Mouse (Mus musculus) lung, postnatal 0 days (tissue): ENCODE data around the gene Ccdc167. TPM values are rescaled to one million over a fixed set of nuclear protein-coding genes. Genes with fewer than 3 reads are reported as not detected.

Source experiments
- ATAC-seq: fragments of 200-750 bp; cut with Nextera tagmentation; 2 replicates; pipeline ENCODE4 v1.8.0; 2017; ENCODE audit warnings: moderate library complexity
- DNase-seq: peaks from one replicate; pipeline ENCODE4 v3.0.0-alpha.2; 2016; ENCODE audit warnings: low spot score
- H3K27ac ChIP-seq: fragments of 300-500 bp; sonication (generic); 2 replicates; pipeline ENCODE4 v1.5.1; 2014; ENCODE audit warnings: antibody characterized with exemption, mild to moderate bottlenecking, low read length, mixed read lengths
- H3K27me3 ChIP-seq: fragments of 300-500 bp; sonication (generic); replicated peaks from 2 replicates; pipeline ENCODE4 v1.6.1; 2014; ENCODE audit warnings: low read length, mixed read lengths; ENCODE audit not compliant: insufficient read depth
- H3K36me3 ChIP-seq: fragments of 300-500 bp; sonication (generic); 2 replicates; pipeline ENCODE4 v1.6.1; 2014; ENCODE audit warnings: low read length, mixed read lengths; ENCODE audit not compliant: insufficient read depth
- H3K4me1 ChIP-seq: fragments of 300-500 bp; sonication (generic); 2 replicates; pipeline ENCODE4 v1.6.1; 2014; ENCODE audit warnings: antibody characterized with exemption, low read depth, low read length, mixed read lengths; ENCODE audit not compliant: insufficient read depth
- H3K4me2 ChIP-seq: fragments of 300-500 bp; sonication (generic); replicated peaks from 2 replicates; pipeline ENCODE4 v1.6.1; 2014; ENCODE audit warnings: low read depth, mild to moderate bottlenecking, low read length, moderate library complexity, mixed read lengths
- H3K4me3 ChIP-seq: fragments of 300-500 bp; sonication (generic); 2 replicates; pipeline ENCODE4 v1.5.1; 2014; ENCODE audit warnings: low read depth, low read length
- H3K9ac ChIP-seq: fragments of 300-500 bp; sonication (generic); replicated peaks from 2 replicates; pipeline ENCODE4 v1.6.1; 2014; ENCODE audit warnings: low read depth, mild to moderate bottlenecking
- H3K9me3 ChIP-seq: fragments of 300-500 bp; sonication (generic); 2 replicates; pipeline ENCODE4 v1.6.1; 2016; ENCODE audit warnings: low read length, mixed read lengths
- CTCF ChIP-seq: IDR thresholded peaks from 2 replicates; pipeline ENCODE4 v1.5.1; 2016; ENCODE audit warnings: antibody characterized with exemption, mild to moderate bottlenecking
- EP300 ChIP-seq: IDR thresholded peaks from 2 replicates; pipeline ENCODE4 v1.6.1; 2016; ENCODE audit warnings: antibody characterized with exemption, mild to moderate bottlenecking, control low read depth
- WGBS: fragments of 180-500 bp; shearing (Covaris S2); extraction: QIAGEN DNeasy Blood & Tissue Kit; methylation state at CpG from one replicate; pipeline ENCODE4 v1.1.7; 2014; 5-methylcytosine and 5-hydroxymethylcytosine counted together
- polyA plus RNA-seq: library from polyadenylated mRNA; unstranded; fragments of >200 nt; fragmentation: Nextera tagmentation; extraction: Ambion mirVana; gene quantifications from 2 replicates; pipeline ENCODE4 v1.2.1, GENCODE M21; 2015

The Ccdc167 gene
- polyA plus RNA-seq, 1 experiment from 2014 or later, result 4.1 TPM

DNA sequence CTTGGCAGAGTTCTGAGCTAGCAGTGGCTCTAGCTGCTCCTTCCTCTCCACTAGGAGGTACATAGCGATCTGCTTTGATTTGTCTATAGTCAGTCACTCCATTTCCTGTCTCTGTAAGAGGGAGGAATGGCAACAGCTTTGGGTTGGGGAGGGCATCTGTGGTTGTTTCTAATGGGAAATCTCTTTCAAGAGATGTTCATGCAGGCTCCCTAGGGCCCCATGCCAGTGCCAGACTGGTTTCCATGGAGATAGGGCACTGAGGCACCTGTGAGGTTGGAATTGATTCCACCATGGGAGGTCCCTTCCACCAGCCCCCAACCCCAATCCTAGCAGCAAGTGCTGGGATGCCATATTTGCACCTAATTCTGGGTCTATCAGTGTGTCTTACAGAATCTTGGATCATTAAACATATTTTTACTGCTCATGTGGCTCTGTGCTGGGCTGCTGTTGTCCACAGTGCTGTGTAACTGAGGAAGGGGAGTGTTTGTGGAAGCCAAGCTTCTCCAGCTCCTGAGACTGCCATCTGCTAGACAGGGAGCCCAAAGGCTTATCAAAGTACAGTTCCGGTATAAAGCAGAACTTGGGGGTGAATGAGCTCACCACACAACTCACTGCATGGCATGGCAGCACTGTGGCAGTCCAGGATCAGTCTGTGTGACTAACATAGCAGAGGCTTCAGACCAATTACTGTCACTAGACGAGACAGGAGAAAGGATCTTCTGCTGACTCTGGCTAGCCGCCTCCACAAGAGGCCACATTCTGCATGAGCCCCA is 13.7 kb downstream of the Ccdc167 start:
- H3K36me3 ChIP-seq, result peaks cover 42% of the 10 kb centered on the region
- 76% methylated on average over 4 of the region's 4 CpGs for WGBS
- H3K9me3 ChIP-seq, result no peaks in the 10 kb centered on the region

DNA sequence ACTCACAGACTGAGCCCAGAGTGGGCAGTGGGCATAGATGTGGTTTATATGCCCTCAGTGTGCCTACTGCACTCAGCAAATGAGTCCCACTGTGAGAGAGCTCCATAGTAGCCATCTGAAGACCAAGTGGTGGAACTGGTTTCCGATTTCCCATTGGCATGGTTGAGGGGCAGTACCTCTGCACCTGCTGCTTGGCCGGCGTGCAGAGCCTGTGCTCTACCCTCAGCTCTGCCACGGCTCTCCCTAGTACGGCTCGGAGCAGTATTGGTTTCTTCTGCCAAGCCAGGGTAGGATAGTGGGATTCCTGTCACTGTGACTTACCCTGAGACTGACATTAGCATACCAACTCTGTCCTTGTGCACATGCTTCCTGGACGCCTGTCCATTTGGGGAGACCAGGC is 16.3 kb downstream of the Ccdc167 start:
- 92% methylated on average over 7 of the region's 7 CpGs for WGBS
- H3K27me3 ChIP-seq, result no peaks in the 10 kb centered on the region
- no peak overlapping the region for H3K27ac ChIP-seq
- no peak for TF ChIP-seq CTCF
- no peak for TF ChIP-seq EP300
- DNase-seq (no peak), ATAC-seq (no peak)
- H3K4me1 ChIP-seq, result no peaks in the 10 kb centered on the region
- H3K36me3 ChIP-seq, result peaks cover 59% of the 10 kb centered on the region
- no peaks in the 10 kb centered on the region for H3K9me3 ChIP-seq
- H3K4me2 ChIP-seq, result no peak overlapping the region
- H3K9ac ChIP-seq, result no peak overlapping the region
- no peak overlapping the region for H3K4me3 ChIP-seq

More for the DNA sequence above, 13.7 kb downstream of the Ccdc167 start:
- ATAC-seq, result no peak
- TF ChIP-seq CTCF (no peak), EP300 (no peak)
- no peak overlapping the region for H3K27ac ChIP-seq
- H3K27me3 ChIP-seq, result no peaks in the 10 kb centered on the region
- DNase-seq, result no peak
- H3K9ac ChIP-seq, result no peak overlapping the region
- H3K4me1 ChIP-seq, result no peaks in the 10 kb centered on the region
- no peak overlapping the region for H3K4me3 ChIP-seq
- no peak overlapping the region for H3K4me2 ChIP-seq

DNA sequence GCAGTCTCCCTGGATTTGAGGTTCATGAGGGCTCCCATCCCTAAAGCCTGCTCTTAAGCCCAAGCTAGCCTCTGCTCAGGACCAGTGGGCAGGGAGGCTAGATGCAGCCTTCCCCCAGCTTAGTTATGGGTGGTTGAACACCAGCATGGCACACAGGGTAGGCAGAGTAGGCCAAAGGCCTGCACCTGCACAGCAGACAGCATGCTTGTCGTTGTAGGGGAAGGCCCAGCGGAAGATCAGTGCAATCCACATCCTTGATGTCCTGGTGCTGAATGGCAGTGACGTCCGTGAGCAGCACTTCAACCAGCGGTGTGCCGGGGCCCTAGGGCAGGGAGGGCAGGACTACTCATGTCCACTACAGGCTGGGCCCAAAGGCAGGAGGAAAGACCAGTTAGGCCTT is 18.4 kb downstream of the Ccdc167 start:
- H3K27me3 ChIP-seq, result no peaks in the 10 kb centered on the region
- 82% methylated on average over 6 of the region's 6 CpGs for WGBS
- H3K4me1 ChIP-seq, result no peaks in the 10 kb centered on the region
- no peak overlapping the region for H3K4me3 ChIP-seq
- TF ChIP-seq CTCF, result no peak
- TF ChIP-seq EP300, result no peak
- ATAC-seq (no peak), DNase-seq (no peak)
- H3K9ac ChIP-seq, result no peak overlapping the region
- H3K36me3 ChIP-seq, result peaks cover 72% of the 10 kb centered on the region
- no peak overlapping the region for H3K27ac ChIP-seq
- no peak overlapping the region for H3K4me2 ChIP-seq
- no peaks in the 10 kb centered on the region for H3K9me3 ChIP-seq

DNA sequence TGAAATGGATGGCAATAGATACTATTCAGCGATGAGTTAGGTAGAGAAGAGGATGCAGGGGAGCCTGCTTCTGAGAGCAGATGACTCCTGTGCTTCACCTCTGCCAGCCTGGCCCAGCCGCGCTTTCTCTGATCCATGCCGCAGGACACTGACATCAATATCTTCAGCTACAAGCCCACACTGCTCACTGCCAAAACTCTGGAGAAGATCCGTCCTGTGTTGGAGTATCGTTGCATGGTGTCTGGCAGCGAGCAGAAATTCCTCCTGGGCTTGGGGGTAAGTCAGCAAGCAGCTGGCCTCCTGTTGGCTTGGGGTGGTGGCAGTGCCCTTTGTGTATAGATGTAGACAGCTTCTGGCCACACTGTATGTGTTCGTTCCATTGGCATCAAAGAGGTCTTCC is 19.9 kb downstream of the Ccdc167 start:
- 93% methylated on average over 8 of the region's 8 CpGs for WGBS

DNA sequence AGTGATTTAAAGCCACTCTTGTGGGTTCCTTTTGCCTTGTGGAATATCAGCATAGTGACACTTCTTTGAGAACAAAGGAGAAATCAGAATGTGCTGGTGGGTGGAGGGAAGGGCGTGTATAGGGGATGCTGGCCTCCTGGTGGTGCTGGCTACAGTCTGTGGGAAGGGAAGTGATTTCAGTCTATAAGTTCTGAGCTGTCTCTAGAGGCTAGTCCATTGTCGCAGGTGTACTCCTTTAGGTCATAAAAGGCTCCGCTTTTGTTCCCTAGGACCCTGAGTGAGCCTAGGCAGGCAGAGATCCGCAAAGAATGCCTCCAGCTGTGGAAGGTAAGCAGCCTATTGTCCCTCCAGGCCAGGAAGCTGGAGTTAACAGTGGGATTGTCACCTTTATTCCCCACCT is 22.3 kb downstream of the Ccdc167 start:
- no peaks in the 10 kb centered on the region for H3K4me1 ChIP-seq
- no peak overlapping the region for H3K27ac ChIP-seq
- no peaks in the 10 kb centered on the region for H3K9me3 ChIP-seq
- no peak for ATAC-seq
- WGBS, result 83% methylated on average over 4 of the region's 4 CpGs
- H3K4me2 ChIP-seq, result no peak overlapping the region
- peaks cover 69% of the 10 kb centered on the region for H3K36me3 ChIP-seq
- H3K27me3 ChIP-seq, result no peaks in the 10 kb centered on the region
- TF ChIP-seq EP300 (no peak), CTCF (no peak)
- no peak overlapping the region for H3K4me3 ChIP-seq
- no peak for DNase-seq
- H3K9ac ChIP-seq, result no peak overlapping the region

More for the DNA sequence above, 19.9 kb downstream of the Ccdc167 start:
- Histone ChIP-seq H3K27me3 (no peaks in the 10 kb centered on the region), H3K4me1 (no peaks in the 10 kb centered on the region), H3K27ac (no peak overlapping the region), H3K4me2 (no peak overlapping the region), H3K9ac (no peak overlapping the region), H3K9me3 (no peaks in the 10 kb centered on the region), H3K36me3 (peaks cover 70% of the 10 kb centered on the region), H3K4me3 (no peak overlapping the region)
- DNase-seq, result no peak
- no peak for ATAC-seq
- TF ChIP-seq CTCF (no peak), EP300 (no peak)

DNA sequence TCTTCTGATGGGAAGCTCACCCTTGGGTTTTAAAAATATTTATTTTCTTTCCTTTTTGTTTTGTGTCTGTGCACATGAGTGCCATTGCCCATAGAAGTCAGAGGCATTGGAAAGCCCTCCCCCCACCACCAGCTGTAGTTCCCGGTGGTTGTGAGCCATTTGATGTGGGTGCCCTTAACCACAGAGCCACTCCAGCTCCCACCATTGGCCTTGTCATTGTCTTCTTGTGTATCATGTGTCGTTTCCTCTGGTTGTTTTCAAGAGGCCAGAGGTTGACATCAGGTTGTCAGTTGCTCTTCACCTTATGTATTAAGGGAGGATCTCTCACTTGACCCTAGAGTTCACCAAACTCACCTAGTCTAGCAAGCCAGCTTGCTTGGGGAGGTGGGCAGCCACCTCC is 23.3 kb downstream of the Ccdc167 start:
- H3K4me2 ChIP-seq, result no peak overlapping the region
- WGBS, result 77% methylated on average over 2 of the region's 2 CpGs
- DNase-seq (no peak), ATAC-seq (no peak)
- H3K4me1 ChIP-seq, result no peaks in the 10 kb centered on the region
- peaks cover 62% of the 10 kb centered on the region for H3K36me3 ChIP-seq
- TF ChIP-seq CTCF, result no peak
- no peak for TF ChIP-seq EP300
- no peak overlapping the region for H3K9ac ChIP-seq
- H3K27me3 ChIP-seq, result no peaks in the 10 kb centered on the region
- H3K4me3 ChIP-seq, result no peak overlapping the region
- no peak overlapping the region for H3K27ac ChIP-seq
- no peaks in the 10 kb centered on the region for H3K9me3 ChIP-seq
